Comparison of ENCODE assay signal across 8 mouse cellular contexts in the genomic region with DNA sequence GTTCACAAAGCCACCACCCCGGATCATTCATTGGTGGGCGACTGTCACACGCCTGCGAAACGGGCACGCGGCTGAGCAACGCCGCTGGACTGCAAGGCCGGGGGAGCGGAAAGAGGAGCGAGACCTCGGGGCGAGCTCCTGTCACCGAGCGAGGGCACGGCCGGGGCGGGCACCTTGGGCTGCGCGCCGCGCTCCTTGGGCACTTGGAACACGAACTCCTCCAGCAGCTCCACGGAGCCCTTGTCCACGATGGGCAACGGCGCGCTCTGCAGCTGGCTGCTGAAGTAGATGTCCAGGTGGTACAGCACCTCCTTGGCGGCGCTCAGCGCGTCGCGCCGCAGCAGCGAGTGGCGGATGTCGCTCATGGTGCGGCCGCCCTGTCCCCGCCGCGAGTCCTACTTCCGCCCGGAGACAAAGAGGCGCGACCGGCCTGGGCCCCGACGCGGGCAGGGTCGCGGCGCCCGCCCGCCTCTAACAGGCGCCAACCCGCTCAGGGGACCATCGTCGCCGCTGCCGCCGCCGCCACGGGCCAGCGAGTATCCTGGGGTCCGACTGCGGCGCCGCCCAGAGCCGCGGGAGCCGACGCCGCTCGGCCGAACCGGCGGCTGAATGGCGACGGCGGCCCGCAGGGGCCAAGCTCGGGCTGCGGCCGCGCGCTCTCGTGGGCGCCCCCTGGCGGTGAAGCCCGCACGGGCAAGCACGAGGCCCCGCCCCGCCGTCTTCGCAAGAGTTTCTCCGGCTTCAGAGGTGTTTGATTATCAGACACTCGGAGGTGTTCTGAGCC. TPM values are rescaled to one million over a fixed set of nuclear protein-coding genes. Genes with fewer than 3 reads are reported as not detected.
DNase-seq lines count a peak whose midpoint lies in the region; ATAC-seq and TF ChIP-seq lines count a peak whose summit lies in the region.

A gene (minus strand): TSS at position 631 of the 784 bp plus-strand sequence.

- H3K4me1 ChIP-seq in heart, embryonic 11.5 days (ENCODE audit: control insufficient read depth, insufficient read depth, low read length), result peaks cover 13% of the 10 kb centered on the region
- peaks cover 8% of the 10 kb centered on the region; the same call in 1 of the 2 replicates for H3K4me1 ChIP-seq in kidney, postnatal 0 days (replicated peaks; ENCODE audit: insufficient read depth, low read length)
- H3K4me1 ChIP-seq in liver, embryonic 11.5 days (replicated peaks; ENCODE audit: control insufficient read depth, insufficient read depth, low read length), result peaks cover 13% of the 10 kb centered on the region
- peaks cover 10% of the 10 kb centered on the region for H3K4me1 ChIP-seq in stomach, embryonic 14.5 days (ENCODE audit: control insufficient read depth, insufficient read depth, low read length)

- DNase-seq in B cell, adult 2 months, result peak; percentile 96 to 97
- DNase-seq in brain, adult 2 months (ENCODE audit: low read depth, low spot score), result peak; percentile 92
- DNase-seq in kidney, postnatal 0 days (ENCODE audit: low spot score), result peak; percentile 90
- peak; percentile 89 for DNase-seq in liver, embryonic 11.5 days (ENCODE audit: low spot score)
- DNase-seq in naive thymus-derived CD4-positive, alpha-beta T cell, adult 2 months (ENCODE audit: low read depth), result peak; percentile 94

- TF ChIP-seq CTCF in kidney, postnatal 0 days (IDR thresholded peaks at IDR 0.05; ENCODE audit: low read depth), result peak; percentile 78

- no peaks in the 10 kb centered on the region for H3K9me3 ChIP-seq in heart, embryonic 11.5 days (replicated peaks; ENCODE audit: control insufficient read depth, low read length)
- H3K9me3 ChIP-seq in kidney, postnatal 0 days (replicated peaks; ENCODE audit: low read length), result no peaks in the 10 kb centered on the region
- no peaks in the 10 kb centered on the region for H3K9me3 ChIP-seq in liver, embryonic 11.5 days (ENCODE audit: control insufficient read depth, low read length)
- no peaks in the 10 kb centered on the region for H3K9me3 ChIP-seq in stomach, embryonic 14.5 days (ENCODE audit: control insufficient read depth, low read depth, low read length)

- peak within 1 kb of the TSS; percentile 92 for H3K4me2 ChIP-seq in heart, embryonic 11.5 days
- peak within 1 kb of the TSS; percentile 81 for H3K4me2 ChIP-seq in kidney, postnatal 0 days (ENCODE audit: low read length)
- peak within 1 kb of the TSS; percentile 97 for H3K4me2 ChIP-seq in liver, embryonic 11.5 days
- peak within 1 kb of the TSS; percentile 88 for H3K4me2 ChIP-seq in stomach, embryonic 14.5 days (replicated peaks; ENCODE audit: low read depth, low read length)

- H3K27ac ChIP-seq in heart, embryonic 11.5 days (ENCODE audit: low read depth, low read length), result peak within 1 kb of the TSS; percentile 88
- peak within 1 kb of the TSS; percentile 92 for H3K27ac ChIP-seq in kidney, postnatal 0 days
- H3K27ac ChIP-seq in liver, embryonic 11.5 days (ENCODE audit: low read depth, low read length), result peak within 1 kb of the TSS; percentile 85
- H3K27ac ChIP-seq in stomach, embryonic 14.5 days (ENCODE audit: low read length), result peak within 1 kb of the TSS; percentile 86

- no peaks in the 10 kb centered on the region for H3K27me3 ChIP-seq in heart, embryonic 11.5 days (ENCODE audit: control insufficient read depth, insufficient read depth, low read length)
- no peaks in the 10 kb centered on the region for H3K27me3 ChIP-seq in kidney, postnatal 0 days (ENCODE audit: insufficient read depth, low read length)
- no peaks in the 10 kb centered on the region for H3K27me3 ChIP-seq in liver, embryonic 11.5 days (replicated peaks; ENCODE audit: control insufficient read depth, insufficient read depth, low read length)
- no peaks in the 10 kb centered on the region for H3K27me3 ChIP-seq in stomach, embryonic 14.5 days (ENCODE audit: control insufficient read depth, insufficient read depth, low read length)

- peak; percentile 55 for ATAC-seq in erythroblast, adult 5-6 weeks (replicated peaks; ENCODE audit: low FRiP score, poor library complexity, severe bottlenecking)
- peak; percentile 83 for ATAC-seq in heart, embryonic 11.5 days (replicated peaks; ENCODE audit: insufficient number of reproducible peaks, low FRiP score, low TSS enrichment)
- peak; percentile 85 for ATAC-seq in kidney, postnatal 0 days (replicated peaks; ENCODE audit: low FRiP score, low read depth)
- ATAC-seq in liver, embryonic 11.5 days (replicated peaks; ENCODE audit: low FRiP score), result peak; percentile 83
- ATAC-seq in stomach, embryonic 14.5 days (ENCODE audit: insufficient number of reproducible peaks, insufficient read depth, low FRiP score, low read depth), result peak; percentile 85

- peaks cover 23% of the 10 kb centered on the region for H3K36me3 ChIP-seq in heart, embryonic 11.5 days (ENCODE audit: control insufficient read depth, insufficient read depth, low read length)
- peaks cover 36% of the 10 kb centered on the region for H3K36me3 ChIP-seq in kidney, postnatal 0 days (ENCODE audit: insufficient read depth, low read length)
- H3K36me3 ChIP-seq in liver, embryonic 11.5 days (ENCODE audit: control insufficient read depth, insufficient read depth, low read length), result peaks cover 50% of the 10 kb centered on the region
- peaks cover 44% of the 10 kb centered on the region for H3K36me3 ChIP-seq in stomach, embryonic 14.5 days (ENCODE audit: control insufficient read depth, insufficient read depth, low read length)

- under 1% methylated on average over 101 of the region's 101 CpGs for WGBS in heart, embryonic 11.5 days (ENCODE audit: insufficient replicate concordance)
- WGBS in kidney, postnatal 0 days, result under 1% methylated on average over 98 of the region's 101 CpGs
- under 1% methylated on average over 89 of the region's 101 CpGs for WGBS in liver, embryonic 11.5 days
- under 1% methylated on average over 90 of the region's 101 CpGs for WGBS in stomach, embryonic 14.5 days

- peak within 1 kb of the TSS; percentile 75 for H3K4me3 ChIP-seq in heart, embryonic 11.5 days (ENCODE audit: low read depth, low read length)
- H3K4me3 ChIP-seq in kidney, postnatal 0 days (replicated peaks; ENCODE audit: low read depth, low read length), result peak within 1 kb of the TSS; percentile 60
- peak within 1 kb of the TSS; percentile 91 for H3K4me3 ChIP-seq in liver, embryonic 11.5 days (ENCODE audit: low read depth, low read length)
- peak within 1 kb of the TSS; percentile 86 for H3K4me3 ChIP-seq in stomach, embryonic 14.5 days (ENCODE audit: low read depth, low read length)

- peak within 1 kb of the TSS; percentile 92 for H3K9ac ChIP-seq in heart, embryonic 11.5 days (ENCODE audit: low read depth, low read length)
- H3K9ac ChIP-seq in kidney, postnatal 0 days (ENCODE audit: low read depth, low read length), result peak within 1 kb of the TSS; percentile 93
- peak within 1 kb of the TSS; percentile 96 for H3K9ac ChIP-seq in liver, embryonic 11.5 days (ENCODE audit: low read depth, low read length)
- H3K9ac ChIP-seq in stomach, embryonic 14.5 days (replicated peaks; ENCODE audit: low read depth, low read length), result peak within 1 kb of the TSS; percentile 89

RNA-seq across cellular contexts. Expression of the gene that starts here (rescaled TPM):
- total RNA-seq in erythroblast, adult 5-6 weeks (2015; ENCODE audit: low replicate concordance), result 7.1 and 11.3 TPM in 2 replicates
- 4.3 and 4.6 TPM in 2 replicates for total RNA-seq in erythroblast, adult 5-6 weeks (2017; ENCODE audit: low replicate concordance)
- polyA plus RNA-seq in heart, embryonic 11.5 days (2014; fragmentation: Nextera tagmentation; extraction: Ambion mirVana), result 19.9 and 25.4 TPM in 2 replicates
- 27.8 and 30.9 TPM in 2 replicates for polyA plus RNA-seq in kidney, postnatal 0 days (2015; fragmentation: Nextera tagmentation; extraction: Ambion mirVana)
- 57.2 and 57.5 TPM in 2 replicates for polyA plus RNA-seq in liver, embryonic 11.5 days (2014; fragmentation: Nextera tagmentation; extraction: Ambion mirVana)
- 26.0 and 28.8 TPM in 2 replicates for polyA plus RNA-seq in stomach, embryonic 14.5 days (2014; fragmentation: Nextera tagmentation; extraction: Ambion mirVana)

Comparison
In these comparisons a context has a peak if more than half of its experiments do, and no peak if none do; other contexts are left out.
1. Peak in every context shown above with its lines: DNase-seq, ATAC-seq, H3K4me3 ChIP-seq and H3K27ac ChIP-seq.